Mouse (Mus musculus): ENCODE results near the gene Eml4.

DNA sequence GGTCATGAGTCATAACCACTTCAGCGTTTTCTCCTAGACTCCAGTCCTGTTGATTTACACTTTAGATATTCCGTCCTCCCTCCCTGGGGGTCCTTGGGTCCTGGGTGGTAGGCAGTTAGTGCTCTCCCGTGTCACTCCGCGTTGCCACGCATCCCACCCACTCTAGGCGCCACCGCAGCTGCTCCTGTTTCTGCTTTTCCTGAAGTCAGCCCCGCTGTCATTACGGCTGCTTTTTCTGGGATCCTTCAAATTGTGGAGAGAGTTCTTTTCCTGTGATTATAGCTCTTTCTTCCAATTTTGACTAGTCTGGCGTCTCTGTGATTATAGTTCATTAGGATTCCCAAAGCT is 26.5 kb upstream of the Eml4 start:
- TF ChIP-seq MYOD1 (IDR thresholded peaks at IDR 0.05; ENCODE audit: control insufficient read depth, insufficient read length, low read depth) (peak; percentile 37), MAX (IDR thresholded peaks at IDR 0.05) (no peak), CTCF (IDR thresholded peaks at IDR 0.05; ENCODE audit: control insufficient read depth, insufficient read depth, insufficient read length) (no peak), CEBPB (IDR thresholded peaks at IDR 0.05; ENCODE audit: low read depth) (no peak), USF1 (IDR thresholded peaks at IDR 0.05; ENCODE audit: low read depth) (no peak)

Data from C2C12 (cell line).